Mouse (Mus musculus): ENCODE measurements around the gene D730048I06Rik. TPM values are rescaled to one million over a fixed set of nuclear protein-coding genes. Genes with fewer than 3 reads are reported as not detected.
"Not testable (repeated sequence)": the region's sequence is repeated elsewhere in the genome, so short reads cannot be mapped to it uniquely, and the experiment has no call there.

D730048I06Rik gene
- polyA plus RNA-seq (2016; fragmentation: Nextera tagmentation; extraction: Ambion mirVana) = not detected in 2 replicates

DNA sequence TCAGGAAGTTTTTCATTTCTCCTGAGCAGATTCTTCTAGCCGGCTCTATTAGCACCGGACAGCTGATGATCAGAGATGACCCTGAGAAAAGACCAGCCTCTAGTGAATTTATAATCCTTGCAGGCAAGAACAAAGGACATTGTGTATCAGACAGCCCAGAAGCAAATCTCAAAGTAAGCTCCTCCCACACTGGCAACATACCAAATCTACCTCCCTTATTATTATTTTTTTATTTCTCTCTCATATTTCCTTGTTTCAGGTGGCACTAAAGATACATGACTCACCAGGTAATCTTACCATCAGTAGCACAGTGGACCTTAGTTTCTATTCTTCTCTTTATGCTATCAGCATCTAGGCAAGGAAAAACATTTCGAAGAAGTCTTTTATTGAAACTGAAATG, at the start of gene D730048I06Rik, which contains the start of gene Gm27235:
D730048I06Rik (minus strand) TSS at position 112 of the 400 bp plus-strand sequence.
Gm27235 (minus strand) TSS at position 101 of the 400 bp plus-strand sequence.
- Histone ChIP-seq H3K4me1 (no peaks in the 10 kb centered on the region), H3K4me3 (no peak within 1 kb of the TSS), H3K9me3 (peaks cover 47% of the 10 kb centered on the region), H3K27ac (no peak within 1 kb of the TSS), H3K27me3 (ENCODE audit: poor library complexity, severe bottlenecking) (no peaks in the 10 kb centered on the region), H3K36me3 (replicated peaks) (no peaks in the 10 kb centered on the region)
- no peak for DNase-seq (ENCODE audit: extremely low spot score, low spot score)
- 89% methylated on average over 3 of the region's 3 CpGs for WGBS

DNA sequence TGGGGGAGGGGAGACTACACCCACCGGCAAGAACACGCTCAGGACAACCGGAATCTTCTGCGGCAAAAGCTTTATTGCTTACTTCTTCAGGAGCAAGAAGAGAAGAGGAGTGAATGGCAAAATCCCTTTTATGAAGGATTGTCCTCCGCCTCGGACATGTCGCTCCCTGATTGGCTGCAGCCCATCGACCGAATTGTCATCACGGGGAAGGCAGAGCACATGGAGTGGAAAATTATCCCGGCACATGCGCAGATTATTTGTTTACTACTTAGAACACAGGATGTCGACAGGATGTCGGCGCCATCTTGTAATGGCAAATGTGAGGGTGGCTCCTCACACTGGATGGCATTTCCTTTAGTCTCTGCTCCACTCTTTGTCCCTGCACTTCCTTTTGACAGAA, 28.0 kb upstream of the D730048I06Rik start:
- H3K27ac ChIP-seq; H3K4me1 ChIP-seq; H3K4me3 ChIP-seq; DNase-seq (ENCODE audit: extremely low spot score, low spot score); H3K36me3 ChIP-seq (replicated peaks); H3K27me3 ChIP-seq (ENCODE audit: poor library complexity, severe bottlenecking): not testable (repeated sequence)
- peaks cover 29% of the 10 kb centered on the region for H3K9me3 ChIP-seq
- 93% methylated on average over 15 of the region's 15 CpGs for WGBS

DNA sequence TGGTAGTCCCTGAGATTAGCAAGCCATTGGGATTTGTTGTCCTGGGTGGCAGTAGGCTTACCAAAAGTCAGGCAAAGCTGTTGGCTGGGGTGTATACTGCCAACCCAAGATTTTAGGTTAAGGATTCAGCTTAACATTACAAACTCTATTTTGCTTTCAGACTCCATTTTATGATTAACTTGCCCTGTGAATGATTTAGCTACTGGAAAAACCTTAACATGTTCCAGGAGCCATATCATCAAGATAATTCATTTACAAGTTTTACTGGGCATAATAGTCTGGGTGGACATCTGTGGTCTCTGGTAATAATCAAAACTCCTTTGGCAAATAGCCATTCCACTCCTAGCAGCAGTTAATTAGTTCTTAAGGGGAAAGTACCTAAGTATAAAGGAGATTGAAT, 8.2 kb upstream of the D730048I06Rik start:
- Histone ChIP-seq H3K27ac (no peak overlapping the region), H3K4me3 (no peak overlapping the region), H3K4me1 (no peaks in the 10 kb centered on the region), H3K27me3 (ENCODE audit: poor library complexity, severe bottlenecking) (no peaks in the 10 kb centered on the region), H3K36me3 (replicated peaks) (no peaks in the 10 kb centered on the region), H3K9me3 (peaks cover 40% of the 10 kb centered on the region)
- DNase-seq (ENCODE audit: extremely low spot score, low spot score) = no peak

DNA sequence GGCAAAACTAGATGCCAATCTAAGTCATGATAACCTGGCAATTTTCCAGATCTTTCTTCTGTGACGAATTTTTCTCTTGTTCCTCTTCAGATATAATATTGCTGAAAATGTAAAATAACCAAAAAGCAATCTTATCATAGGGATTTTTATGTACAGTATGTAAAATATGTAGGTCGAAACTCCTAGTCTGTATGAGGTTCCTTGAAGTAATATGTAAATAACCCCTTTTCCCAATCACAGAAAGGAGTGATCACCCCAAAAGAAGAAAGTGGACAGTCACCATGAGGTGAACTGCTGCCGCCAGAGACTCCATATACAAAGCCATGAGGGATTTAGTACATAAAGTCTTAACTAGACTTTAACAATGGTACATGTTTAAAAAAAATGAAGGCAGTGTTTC, 11.9 kb downstream of the D730048I06Rik start, which contains the start of gene Gm17727:
Gm17727 (minus strand) TSS at position 101 of the 400 bp plus-strand sequence.
- Histone ChIP-seq H3K27ac (no peak within 1 kb of the TSS), H3K9me3 (peaks cover 31% of the 10 kb centered on the region), H3K36me3 (replicated peaks) (no peaks in the 10 kb centered on the region), H3K4me3 (no peak within 1 kb of the TSS), H3K27me3 (ENCODE audit: poor library complexity, severe bottlenecking) (no peaks in the 10 kb centered on the region), H3K4me1 (no peaks in the 10 kb centered on the region)
- 61% methylated on average over 3 of the region's 3 CpGs for WGBS
- DNase-seq (ENCODE audit: extremely low spot score, low spot score) = no peak

DNA sequence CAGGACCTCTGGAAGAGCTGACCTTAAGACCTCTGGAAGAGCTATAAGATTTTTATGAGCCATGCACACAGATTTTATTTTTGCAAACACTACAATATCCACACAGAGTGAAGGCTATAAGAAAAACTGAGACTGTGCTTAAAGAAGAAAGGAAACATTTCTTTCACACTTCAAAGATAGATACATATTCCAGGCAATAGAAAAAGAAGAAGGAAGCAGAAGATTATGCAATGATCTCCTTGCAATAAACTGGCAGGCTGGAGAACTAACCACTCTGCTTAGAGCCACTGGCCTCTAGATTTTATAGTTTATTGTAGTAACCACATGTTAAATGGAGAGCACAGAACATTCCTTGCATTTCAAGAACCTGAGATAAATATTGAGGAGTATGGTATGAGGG, 33.1 kb downstream of the D730048I06Rik start:
- H3K27me3 ChIP-seq (ENCODE audit: poor library complexity, severe bottlenecking) = no peaks in the 10 kb centered on the region
- no peak overlapping the region for H3K27ac ChIP-seq
- no peaks in the 10 kb centered on the region for H3K36me3 ChIP-seq (replicated peaks)
- no peaks in the 10 kb centered on the region for H3K4me1 ChIP-seq
- H3K9me3 ChIP-seq = peaks cover 30% of the 10 kb centered on the region
- no peak overlapping the region for H3K4me3 ChIP-seq
- DNase-seq (ENCODE audit: extremely low spot score, low spot score) = no peak

DNA sequence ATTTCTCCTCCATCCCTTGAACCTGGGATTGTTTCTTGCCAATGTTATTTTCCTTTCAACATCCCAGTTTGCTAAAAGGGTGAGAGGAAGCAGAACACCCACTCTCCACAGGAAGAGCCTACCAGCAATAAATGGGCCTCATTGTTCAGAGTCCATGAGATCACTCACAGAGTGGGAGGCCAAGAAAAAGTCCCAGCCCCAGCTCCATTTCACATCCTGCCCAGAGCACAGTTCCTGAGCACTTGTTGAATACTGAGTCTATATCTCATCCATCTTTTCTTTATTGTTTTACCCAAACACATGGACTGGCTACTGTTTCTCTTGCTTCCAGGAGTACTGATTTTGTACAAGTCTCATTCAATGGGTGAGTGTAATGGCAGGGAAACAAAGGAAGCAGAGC, 49.2 kb downstream of the D730048I06Rik start, which contains the start of gene Gm17677:
Gm17677 (plus strand) TSS at position 301 of the 400 bp plus-strand sequence.
- Histone ChIP-seq H3K36me3 (replicated peaks) (no peaks in the 10 kb centered on the region), H3K4me1 (no peaks in the 10 kb centered on the region), H3K4me3 (no peak within 1 kb of the TSS), H3K9me3 (peaks cover 46% of the 10 kb centered on the region), H3K27ac (no peak within 1 kb of the TSS), H3K27me3 (ENCODE audit: poor library complexity, severe bottlenecking) (no peaks in the 10 kb centered on the region)
- DNase-seq (ENCODE audit: extremely low spot score, low spot score) = no peak

Other genes starting within 250 kb of the D730048I06Rik start
- gene Ddx25, start 231.6 kb downstream of the D730048I06Rik start, polyA plus RNA-seq (2016; fragmentation: Nextera tagmentation; extraction: Ambion mirVana) = 7.8 and 7.9 TPM in 2 replicates
- gene Pus3, start 231.5 kb downstream of the D730048I06Rik start, polyA plus RNA-seq (2016; fragmentation: Nextera tagmentation; extraction: Ambion mirVana) = 20.4 and 22.9 TPM in 2 replicates
- gene Pate2, start 219.8 kb downstream of the D730048I06Rik start, polyA plus RNA-seq (2016; fragmentation: Nextera tagmentation; extraction: Ambion mirVana) = 2.0 and 2.5 TPM in 2 replicates
- 28.0 and 28.6 TPM in 2 replicates for gene Hyls1, start 219.7 kb downstream of the D730048I06Rik start, polyA plus RNA-seq (2016; fragmentation: Nextera tagmentation; extraction: Ambion mirVana)
- gene Pate4, start 178.2 kb downstream of the D730048I06Rik start, polyA plus RNA-seq (2016; fragmentation: Nextera tagmentation; extraction: Ambion mirVana) = not detected in 2 replicates
- 0.20 TPM in 1 of 2 replicates, not detected in the other for gene Pate3, start 141.9 kb downstream of the D730048I06Rik start, polyA plus RNA-seq (2016; fragmentation: Nextera tagmentation; extraction: Ambion mirVana)
- gene Pate1, start 102.7 kb downstream of the D730048I06Rik start, polyA plus RNA-seq (2016; fragmentation: Nextera tagmentation; extraction: Ambion mirVana) = not detected in 2 replicates
- not detected in 2 replicates for gene Gm17677, start 49.1 kb downstream of the D730048I06Rik start, polyA plus RNA-seq (2016; fragmentation: Nextera tagmentation; extraction: Ambion mirVana)
- gene Gm17727, start 12.0 kb downstream of the D730048I06Rik start, polyA plus RNA-seq (2016; fragmentation: Nextera tagmentation; extraction: Ambion mirVana) = not detected in 2 replicates
- gene Gm27235, start within 50 bp of the D730048I06Rik start, polyA plus RNA-seq (2016; fragmentation: Nextera tagmentation; extraction: Ambion mirVana) = not detected in 2 replicates
- not detected in 2 replicates for gene 9230110F15Rik, start 54.0 kb upstream of the D730048I06Rik start, polyA plus RNA-seq (2016; fragmentation: Nextera tagmentation; extraction: Ambion mirVana)
- not detected in 2 replicates for gene 9230113P08Rik, start 118.3 kb upstream of the D730048I06Rik start, polyA plus RNA-seq (2016; fragmentation: Nextera tagmentation; extraction: Ambion mirVana)